Mouse (Mus musculus) midbrain, embryonic 11.5 days (tissue): Measurements from ENCODE around the gene Kin. TPM values are rescaled to one million over a fixed set of nuclear protein-coding genes. Genes with fewer than 3 reads are reported as not detected.

Experiments
- ATAC-seq: fragments of 200-750 bp; cut with Nextera tagmentation; 2 replicates; pipeline ENCODE4 v1.8.0; 2017; ENCODE audit warnings: moderate TSS enrichment, moderate library complexity; ENCODE audit not compliant: low FRiP score
- DNase-seq: peaks from one replicate; pipeline ENCODE4 v3.0.0; 2015; ENCODE audit warnings: low spot score; ENCODE audit errors: missing footprints
- H3K27ac ChIP-seq: fragments of 300-500 bp; sonication (generic); 2 replicates; pipeline ENCODE4 v1.5.1; 2014; ENCODE audit warnings: low read depth, low read length
- H3K27me3 ChIP-seq: fragments of 300-500 bp; sonication (generic); 2 replicates; pipeline ENCODE4 v1.6.1; 2014; ENCODE audit warnings: mild to moderate bottlenecking, low read length, moderate library complexity, mixed read lengths; ENCODE audit not compliant: control insufficient read depth, insufficient read depth
- H3K36me3 ChIP-seq: fragments of 300-500 bp; sonication (generic); 2 replicates; pipeline ENCODE4 v1.6.1; 2014; ENCODE audit warnings: mild to moderate bottlenecking, low read length, moderate library complexity, mixed read lengths; ENCODE audit not compliant: control insufficient read depth, insufficient read depth
- H3K4me1 ChIP-seq: fragments of 300-500 bp; sonication (generic); 2 replicates; pipeline ENCODE4 v1.6.1; 2014; ENCODE audit warnings: low read length; ENCODE audit not compliant: control insufficient read depth, insufficient read depth
- H3K4me2 ChIP-seq: fragments of 300-500 bp; sonication (generic); 2 replicates; pipeline ENCODE4 v1.6.1; 2014; ENCODE audit warnings: mild to moderate bottlenecking, moderate library complexity
- H3K4me3 ChIP-seq: fragments of 300-500 bp; sonication (generic); 2 replicates; pipeline ENCODE4 v1.5.1; 2014; ENCODE audit warnings: low read depth, low read length
- H3K9ac ChIP-seq: fragments of 300-500 bp; sonication (generic); 2 replicates; pipeline ENCODE4 v1.6.1; 2014; ENCODE audit warnings: low read length
- H3K9me3 ChIP-seq: fragments of 300-500 bp; sonication (generic); 2 replicates; pipeline ENCODE4 v1.6.1; 2016; ENCODE audit warnings: low read length; ENCODE audit not compliant: control insufficient read depth
- WGBS: fragments of 180-500 bp; shearing (Covaris S2); extraction: QIAGEN DNeasy Blood & Tissue Kit; methylation state at CpG from one replicate; pipeline ENCODE4 v1.1.7; 2014; 5-methylcytosine and 5-hydroxymethylcytosine counted together
- polyA plus RNA-seq: library from polyadenylated mRNA; unstranded; fragments of >200 nt; fragmentation: Nextera tagmentation; extraction: Ambion mirVana; gene quantifications from 2 replicates; pipeline ENCODE4 v1.2.1, GENCODE M21; 2014

The Kin gene
- 42.5 and 45.0 TPM in 2 replicates for polyA plus RNA-seq

GRCm38 (mm10) chr2:10080310-10081010, at the start of gene Kin, which contains the start of gene Atp5c1:
TSS of gene Kin (plus strand) at chr2:10080593.
TSS of gene Atp5c1 (minus strand) at chr2:10080510.
- Histone ChIP-seq H3K4me2 (peak within 1 kb of the TSS; percentile 75), H3K27me3 (no peaks in the 10 kb centered on the region), H3K9ac (peak within 1 kb of the TSS; percentile 80), H3K27ac (peak within 1 kb of the TSS; percentile 87), H3K9me3 (no peaks in the 10 kb centered on the region), H3K4me3 (peak within 1 kb of the TSS; percentile 55), H3K4me1 (peaks cover 22% of the 10 kb centered on the region), H3K36me3 (no peaks in the 10 kb centered on the region; the same call in 1 of the 2 replicates)
- ATAC-seq (peak; percentile 98), DNase-seq (peak; percentile 100)
- WGBS = under 1% methylated on average over 61 of the region's 61 CpGs

- Histone ChIP-seq H3K9me3 (no peaks in the 10 kb centered on the region), H3K27ac (no peak overlapping the region), H3K27me3 (no peaks in the 10 kb centered on the region), H3K9ac (no peak overlapping the region), H3K4me1 (no peaks in the 10 kb centered on the region), H3K4me3 (no peak overlapping the region), H3K4me2 (no peak overlapping the region), H3K36me3 (no peaks in the 10 kb centered on the region)
- DNase-seq = no peak
- no peak for ATAC-seq
- 74% methylated on average over 4 of the region's 4 CpGs for WGBS
Measured at GRCm38 (mm10) chr2:10033684-10034083, 46.7 kb upstream of the Kin start.

- DNase-seq = no peak
- Histone ChIP-seq H3K4me1 (no peaks in the 10 kb centered on the region), H3K4me2 (no peak overlapping the region), H3K36me3 (no peaks in the 10 kb centered on the region), H3K27me3 (no peaks in the 10 kb centered on the region), H3K27ac (no peak overlapping the region), H3K4me3 (no peak overlapping the region), H3K9me3 (no peaks in the 10 kb centered on the region), H3K9ac (no peak overlapping the region)
- 90% methylated on average over 3 of the region's 3 CpGs for WGBS
- no peak for ATAC-seq
Measured at GRCm38 (mm10) chr2:10034976-10035375, 45.4 kb upstream of the Kin start.

- Histone ChIP-seq H3K4me1 (peaks cover 11% of the 10 kb centered on the region), H3K27me3 (no peaks in the 10 kb centered on the region), H3K36me3 (no peaks in the 10 kb centered on the region), H3K4me2 (peak overlapping the region; percentile 78), H3K27ac (no peak overlapping the region), H3K9ac (peak overlapping the region; percentile 80), H3K9me3 (no peaks in the 10 kb centered on the region), H3K4me3 (peak overlapping the region; percentile 77)
- under 1% methylated on average over 47 of the region's 47 CpGs for WGBS
- ATAC-seq = peak; percentile 84
- peak; percentile 91 for DNase-seq
Measured at GRCm38 (mm10) chr2:10047758-10048436, 32.5 kb upstream of the Kin start.

- ATAC-seq = peak; percentile 95
- Histone ChIP-seq H3K4me3 (peak within 1 kb of the TSS; percentile 77), H3K27me3 (no peaks in the 10 kb centered on the region), H3K36me3 (no peaks in the 10 kb centered on the region), H3K27ac (no peak within 1 kb of the TSS), H3K9me3 (no peaks in the 10 kb centered on the region), H3K4me2 (peak within 1 kb of the TSS; percentile 78), H3K4me1 (peaks cover 11% of the 10 kb centered on the region), H3K9ac (peak within 1 kb of the TSS; percentile 80)
- 0% methylated on average over 36 of the region's 36 CpGs for WGBS
- DNase-seq = peak; percentile 98
Measured at GRCm38 (mm10) chr2:10048461-10048860, 31.9 kb upstream of the Kin start, which contains the start of gene Taf3. TSS of gene Taf3 (minus strand) at chr2:10048596.

GRCm38 (mm10) chr2:10049456-10049855, 30.9 kb upstream of the Kin start:
- H3K9ac ChIP-seq = peak overlapping the region; percentile 80; the same call in 1 of the 2 replicates
- WGBS = 19% methylated on average over 10 of the region's 10 CpGs
- ATAC-seq = no peak

GRCm38 (mm10) chr2:10050878-10051277, 29.5 kb upstream of the Kin start:
- H3K27me3 ChIP-seq = no peaks in the 10 kb centered on the region
- WGBS = 92% methylated on average over 3 of the region's 3 CpGs
- DNase-seq (no peak), ATAC-seq (no peak)
- no peaks in the 10 kb centered on the region for H3K9me3 ChIP-seq
- H3K4me1 ChIP-seq = peaks cover 11% of the 10 kb centered on the region
- H3K27ac ChIP-seq = no peak overlapping the region
- no peak overlapping the region for H3K9ac ChIP-seq
- no peak overlapping the region for H3K4me2 ChIP-seq
- H3K4me3 ChIP-seq = no peak overlapping the region
- peaks cover 4% of the 10 kb centered on the region; the same call in 1 of the 2 replicates for H3K36me3 ChIP-seq

More at GRCm38 (mm10) chr2:10049456-10049855, 30.9 kb upstream of the Kin start:
- H3K27ac ChIP-seq = no peak overlapping the region
- H3K9me3 ChIP-seq = no peaks in the 10 kb centered on the region
- H3K27me3 ChIP-seq = no peaks in the 10 kb centered on the region
- H3K4me3 ChIP-seq = peak overlapping the region; percentile 77
- peak overlapping the region; percentile 68 for H3K4me2 ChIP-seq
- peaks cover 11% of the 10 kb centered on the region for H3K4me1 ChIP-seq
- DNase-seq = no peak
- H3K36me3 ChIP-seq = no peaks in the 10 kb centered on the region

GRCm38 (mm10) chr2:10051996-10052395, 28.4 kb upstream of the Kin start:
- H3K4me2 ChIP-seq = no peak overlapping the region
- H3K27ac ChIP-seq = no peak overlapping the region
- H3K27me3 ChIP-seq = no peaks in the 10 kb centered on the region
- no peak for ATAC-seq
- no peak overlapping the region for H3K9ac ChIP-seq
- no peaks in the 10 kb centered on the region for H3K9me3 ChIP-seq
- H3K4me3 ChIP-seq = no peak overlapping the region
- peaks cover 9% of the 10 kb centered on the region for H3K4me1 ChIP-seq
- no peak for DNase-seq
- peaks cover 6% of the 10 kb centered on the region; the same call in 1 of the 2 replicates for H3K36me3 ChIP-seq
- WGBS = 90% methylated on average over 1 of the region's 1 CpGs

GRCm38 (mm10) chr2:10058836-10059235, 21.6 kb upstream of the Kin start:
- H3K36me3 ChIP-seq = peaks cover 14% of the 10 kb centered on the region; the same call in 1 of the 2 replicates
- H3K27me3 ChIP-seq = no peaks in the 10 kb centered on the region

More at GRCm38 (mm10) chr2:10058836-10059235, 21.6 kb upstream of the Kin start:
- Histone ChIP-seq H3K4me2 (no peak overlapping the region), H3K4me3 (no peak overlapping the region), H3K27ac (no peak overlapping the region), H3K4me1 (no peaks in the 10 kb centered on the region), H3K9ac (no peak overlapping the region), H3K9me3 (no peaks in the 10 kb centered on the region)
- DNase-seq (no peak), ATAC-seq (no peak)
- WGBS = 89% methylated on average over 5 of the region's 5 CpGs
